Mouse (Mus musculus) bone marrow macrophage, adult 2 months (primary cell): Measurements from ENCODE around the gene Fbxo46.

Source experiments
- CTCF ChIP-seq: IDR thresholded peaks from 2 replicates; pipeline ENCODE4 v1.5.1; 2012; ENCODE audit warnings: low read depth, mild to moderate bottlenecking, low read length, moderate library complexity
- POLR2A ChIP-seq: IDR thresholded peaks from 2 replicates; pipeline ENCODE4 v1.6.1; 2012; ENCODE audit warnings: mild to moderate bottlenecking, low read depth, low read length, borderline replicate concordance

DNA sequence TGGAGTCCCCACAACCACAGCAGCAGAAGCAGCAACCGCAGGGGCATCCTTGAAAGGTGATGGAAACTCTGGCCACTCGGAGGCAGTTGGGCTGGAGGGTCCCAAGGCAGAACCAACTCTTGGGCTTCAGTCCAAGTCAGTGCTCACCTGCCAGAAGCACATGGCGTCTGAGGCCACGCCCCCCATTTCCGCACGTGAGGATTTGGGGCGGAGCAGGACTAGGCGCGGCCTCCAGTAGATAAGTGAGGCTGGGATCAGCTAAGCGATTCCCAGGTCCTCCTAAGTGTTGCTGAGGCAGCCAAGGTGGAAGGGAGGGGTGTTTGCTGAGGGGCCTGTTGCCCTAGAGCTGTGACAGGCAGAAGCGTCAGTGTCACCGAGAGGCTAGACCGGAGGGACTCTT, 45.3 kb downstream of the Fbxo46 start:
- TF ChIP-seq CTCF (no peak), POLR2A (no peak)
